Mouse (Mus musculus): Measurements from ENCODE around the gene Cdc37l1. TPM values are rescaled to one million over a fixed set of nuclear protein-coding genes. Genes with fewer than 3 reads are reported as not detected.

The Cdc37l1 gene
- 36.1 and 38.0 TPM in 2 replicates for polyA plus RNA-seq (2015; fragmentation: Nextera tagmentation; extraction: Ambion mirVana)

GRCm38 (mm10) chr19:28990194-28990589, at the start of gene Cdc37l1:
Gene Cdc37l1 (plus strand): TSS chr19:28990352.

GRCm38 (mm10) chr19:28963842-28964551, 26.2 kb upstream of the Cdc37l1 start, which contains the start of gene Plpp6:
Gene Plpp6 (plus strand): TSS chr19:28963953.

GRCm38 (mm10) chr19:28967652-28968051, 22.5 kb upstream of the Cdc37l1 start, which contains the start of gene 4430402I18Rik:
Gene 4430402I18Rik (minus strand): TSS chr19:28967800.

GRCm38 (mm10) chr19:29047334-29048170, 57.4 kb downstream of the Cdc37l1 start, which contains the start of gene Ak3:
Gene Ak3 (minus strand): TSS chr19:29047961.

Other genes with a start within 250 kb of the Cdc37l1 start
- 57.9 and 59.2 TPM in 2 replicates for gene Slc1a1, start 155.3 kb upstream of the Cdc37l1 start, polyA plus RNA-seq (2015; fragmentation: Nextera tagmentation; extraction: Ambion mirVana)
- 16.0 and 17.7 TPM in 2 replicates for gene Plpp6, start 26.4 kb upstream of the Cdc37l1 start, polyA plus RNA-seq (2015; fragmentation: Nextera tagmentation; extraction: Ambion mirVana)
- gene 4430402I18Rik, start 22.6 kb upstream of the Cdc37l1 start, polyA plus RNA-seq (2015; fragmentation: Nextera tagmentation; extraction: Ambion mirVana): 3.7 and 4.0 TPM in 2 replicates
- gene Ak3, start 57.6 kb downstream of the Cdc37l1 start, polyA plus RNA-seq (2015; fragmentation: Nextera tagmentation; extraction: Ambion mirVana): 68.4 and 74.6 TPM in 2 replicates
- gene Rcl1, start 111.0 kb downstream of the Cdc37l1 start, polyA plus RNA-seq (2015; fragmentation: Nextera tagmentation; extraction: Ambion mirVana): 40.5 and 41.2 TPM in 2 replicates

All from neural tube, postnatal 0 days (tissue).